In genomic region chr3:94952806-94953205, GRCm38 (mm10) we compare ENCODE assay signal across 8 mouse cellular contexts. TPM values are rescaled to one million over a fixed set of nuclear protein-coding genes. Genes with fewer than 3 reads are reported as not detected.
DNase-seq lines count a peak whose midpoint lies in the region; ATAC-seq lines count a peak whose summit lies in the region.

No protein-coding gene starts in this region.

- H3K36me3 ChIP-seq in forebrain, embryonic 16.5 days (ENCODE audit: control insufficient read depth, insufficient read depth): no peaks in the 10 kb centered on the region

- H3K4me2 ChIP-seq in forebrain, embryonic 16.5 days (ENCODE audit: low read length): peak overlapping the region; percentile 70

- no peak for ATAC-seq in cerebellum, adult (ENCODE audit: insufficient number of reproducible peaks, low FRiP score, low TSS enrichment)
- ATAC-seq in activated CD4-positive, CD25-positive, alpha-beta regulatory T cell, adult 4 months: peak; percentile 34
- ATAC-seq in forebrain, embryonic 16.5 days: no peak
- ATAC-seq in megakaryocyte-erythroid progenitor cell, adult 5-6 weeks (replicated peaks; ENCODE audit: low FRiP score, low TSS enrichment, poor library complexity, severe bottlenecking): 0 out of 2 replicates have a peak, but pooled peaks have one; percentile 15
- ATAC-seq in frontal cortex, adult (ENCODE audit: low TSS enrichment): no peak

- peaks cover 13% of the 10 kb centered on the region for H3K4me1 ChIP-seq in forebrain, embryonic 16.5 days (replicated peaks; ENCODE audit: control insufficient read depth, insufficient read depth, low read length)

- H3K27ac ChIP-seq in forebrain, embryonic 16.5 days (ENCODE audit: low read length): no peak overlapping the region

- no peak overlapping the region for H3K9ac ChIP-seq in forebrain, embryonic 16.5 days (replicated peaks; ENCODE audit: low read depth, low read length)

- peak; percentile 77 for DNase-seq in cerebellum, adult 11-12 months
- DNase-seq in kidney, postnatal 14 days: peak; percentile 73
- peak; percentile 56 to 67 for DNase-seq in thymus, postnatal 36 days

- 67% methylated on average over 5 of the region's 5 CpGs for WGBS in forebrain, embryonic 16.5 days

- H3K4me3 ChIP-seq in forebrain, embryonic 16.5 days (replicated peaks; ENCODE audit: low read length): peak overlapping the region; percentile 81

- no peaks in the 10 kb centered on the region for H3K9me3 ChIP-seq in forebrain, embryonic 16.5 days (ENCODE audit: control insufficient read depth, low read length)

- H3K27me3 ChIP-seq in forebrain, embryonic 16.5 days (replicated peaks; ENCODE audit: control insufficient read depth, insufficient read depth, low read length): no peaks in the 10 kb centered on the region

RNA-seq across cellular contexts. Expression of gene Rfx5, which starts 1.1 kb away (rescaled TPM):
- 10 to 100 TPM in 1 of 2 experiments, 1 to 10 TPM in 1; 10.0 to 12.3 TPM for polyA plus RNA-seq in activated CD4-positive, CD25-positive, alpha-beta regulatory T cell, adult 4 months (2017; shearing (Covaris generic))
- 6.1 and 6.7 TPM in 2 replicates for polyA plus RNA-seq in forebrain, embryonic 16.5 days (2015; fragmentation: Nextera tagmentation; extraction: Ambion mirVana)
- 21.3 and 21.4 TPM in 2 replicates for total RNA-seq in megakaryocyte-erythroid progenitor cell, adult 5-6 weeks (2014; fragmentation: Nextera tagmentation)
- 15.1 and 19.0 TPM in 2 replicates for total RNA-seq in megakaryocyte-erythroid progenitor cell, adult 5-6 weeks (2017)

RNA-seq across cellular contexts. Expression of gene Selenbp1, which starts 19.9 kb away (rescaled TPM):
- polyA plus RNA-seq in activated CD4-positive, CD25-positive, alpha-beta regulatory T cell, adult 4 months (2017; shearing (Covaris generic)): 1 to 10 TPM; 4.5 to 4.6 TPM
- 8.5 and 11.6 TPM in 2 replicates for polyA plus RNA-seq in forebrain, embryonic 16.5 days (2015; fragmentation: Nextera tagmentation; extraction: Ambion mirVana)
- 128 and 136 TPM in 2 replicates for total RNA-seq in megakaryocyte-erythroid progenitor cell, adult 5-6 weeks (2014; fragmentation: Nextera tagmentation)
- total RNA-seq in megakaryocyte-erythroid progenitor cell, adult 5-6 weeks (2017): 100 and 113 TPM in 2 replicates

RNA-seq across cellular contexts. Expression of gene Pi4kb, which starts 21.7 kb away (rescaled TPM):
- 10 to 100 TPM in 1 of 2 experiments, 1 to 10 TPM in 1; 9.5 to 10.9 TPM for polyA plus RNA-seq in activated CD4-positive, CD25-positive, alpha-beta regulatory T cell, adult 4 months (2017; shearing (Covaris generic))
- polyA plus RNA-seq in forebrain, embryonic 16.5 days (2015; fragmentation: Nextera tagmentation; extraction: Ambion mirVana): 26.4 and 29.7 TPM in 2 replicates
- 24.9 and 35.5 TPM in 2 replicates for total RNA-seq in megakaryocyte-erythroid progenitor cell, adult 5-6 weeks (2014; fragmentation: Nextera tagmentation)
- 22.7 and 27.9 TPM in 2 replicates for total RNA-seq in megakaryocyte-erythroid progenitor cell, adult 5-6 weeks (2017)

Comparison
In these comparisons a context has a peak if more than half of its experiments do, and no peak if none do; other contexts are left out.
1. ATAC-seq: peak in activated CD4-positive, CD25-positive, alpha-beta regulatory T cell, adult 4 months (single experiment) and megakaryocyte-erythroid progenitor cell, adult 5-6 weeks (single experiment); none in cerebellum, adult (single experiment), forebrain, embryonic 16.5 days (single experiment) and frontal cortex, adult (single experiment).
2. Peak in every context shown above with its lines, with median percentiles within 50 percentile points of each other: DNase-seq.